Comparison of ENCODE assay signal across 5 mouse cellular contexts in genomic region chr16:8177226-8177625, GRCm38 (mm10).
A peak's percentile ranks its signal among the peaks of the same experiment; 100 is the strongest.
DNase-seq lines count a peak whose midpoint lies in the region.
"Not testable (repeated sequence)": the region's sequence is repeated elsewhere in the genome, so short reads cannot be mapped to it uniquely, and the experiment has no call there.

No protein-coding gene starts in this region.

- in situ Hi-C loops in ES-E14 (cut with MboI; ENCODE audit: low sequenced_read_pairs in 2 of 2, unreplicated experiment in 2 of 2), result not testable (repeated sequence)

- H3K27ac ChIP-seq in ES-E14 (ENCODE audit: insufficient read depth, low read depth, low read length, poor library complexity, severe bottlenecking), result peak overlapping the region; percentile 44; the same call in 1 of the 2 replicates

- peak; percentile 38 for DNase-seq in ES-CJ7 (ENCODE audit: low read depth, low spot score)
- DNase-seq in ES-E14 (ENCODE audit: low read depth, low spot score), result not testable (repeated sequence)
- peak; percentile 82 for DNase-seq in R1 (ENCODE audit: low read depth, low spot score)
- DNase-seq in ZHBTc4 (ENCODE audit: low read depth, low spot score), result peak; percentile 55
- DNase-seq in heart, adult 11 months, result peak; percentile 5

- not testable (repeated sequence) for H3K4me1 ChIP-seq in ES-E14 (ENCODE audit: control insufficient read depth in 2 of 2, insufficient read depth in 2 of 2, low read length in 2 of 2, poor library complexity in 1 of 2)

- not testable (repeated sequence) for H3K9ac ChIP-seq in ES-E14 (ENCODE audit: insufficient read depth, low read depth, low read length, poor library complexity, severe bottlenecking)

- not testable (repeated sequence) for H3K36me3 ChIP-seq in ES-E14 (ENCODE audit: control insufficient read depth, insufficient read depth, low read length, poor library complexity, severe bottlenecking)

- not testable (repeated sequence) for H3K4me3 ChIP-seq in ES-E14 (ENCODE audit: insufficient read depth in 1 of 2, low read depth in 1 of 2, low read length in 2 of 2, poor library complexity in 1 of 2, severe bottlenecking in 1 of 2)

- H3K9me3 ChIP-seq in ES-E14 (ENCODE audit: control insufficient read depth, insufficient read depth, low read depth, low read length), result not testable (repeated sequence)
